Mouse (Mus musculus) WW6 (cell line): ENCODE measurements at regions not wholly inside any gene's neighbourhood (a gene's known extent, or its start where the extent isn't known, plus 50 kb on each side); places are given as distances from the start of the nearest gene placed in this dataset.

ENCODE experiments used
- DNase-seq: peaks from one replicate; pipeline ENCODE4 v3.0.0-alpha.2; 2013; ENCODE audit warnings: low read depth, low spot score

DNA sequence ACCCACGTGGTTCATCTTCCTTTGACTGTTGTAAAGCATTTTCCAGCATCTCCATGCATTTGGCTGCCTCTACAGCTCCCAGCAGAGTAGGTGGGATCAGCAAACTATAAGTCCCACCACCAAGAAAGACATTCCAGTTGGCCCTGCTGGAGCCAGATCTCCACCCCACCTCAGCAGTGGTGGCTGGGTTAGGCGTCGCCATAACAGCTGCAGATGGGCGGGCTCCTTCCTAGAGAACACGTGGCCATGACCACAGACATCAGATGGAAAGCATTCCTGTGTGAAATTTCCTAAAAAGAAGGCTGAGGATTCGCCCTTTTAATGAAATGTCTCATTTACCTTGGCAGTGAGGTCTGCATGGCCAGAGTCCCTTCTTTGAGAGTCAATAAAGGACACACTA is 140.0 kb upstream of the Bmp4 start:
- no peak for DNase-seq

DNA sequence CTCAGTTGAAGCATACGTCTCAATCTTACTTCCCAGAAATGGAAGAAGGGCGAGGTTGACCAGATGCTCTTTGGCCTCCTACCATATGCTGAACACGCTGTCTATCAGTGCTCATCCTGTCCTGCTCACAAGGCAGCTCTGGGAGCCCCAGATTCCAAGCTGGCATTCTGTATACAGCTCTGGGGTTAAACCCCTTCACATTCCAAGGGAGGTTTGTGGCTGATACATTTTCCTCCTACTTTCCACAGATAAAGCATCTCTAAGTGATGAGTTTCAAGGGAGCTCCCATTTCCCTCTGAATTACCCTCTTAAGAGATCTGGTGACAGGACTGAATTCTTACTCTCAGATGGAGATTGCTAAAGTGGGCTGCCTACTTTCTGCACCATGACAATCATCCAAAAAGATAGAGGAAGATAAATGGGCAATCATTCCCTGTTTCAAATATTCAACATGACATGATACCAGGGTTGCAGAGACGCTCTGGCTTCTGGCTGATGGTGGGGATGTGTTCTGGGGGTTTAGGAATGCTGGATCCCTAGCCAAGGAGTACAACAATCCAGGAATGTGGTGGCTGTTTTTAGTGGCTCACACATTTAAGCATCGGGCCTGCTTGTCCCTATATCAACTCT is 138.7 kb upstream of the Bmp4 start:
- DNase-seq: no peak

DNA sequence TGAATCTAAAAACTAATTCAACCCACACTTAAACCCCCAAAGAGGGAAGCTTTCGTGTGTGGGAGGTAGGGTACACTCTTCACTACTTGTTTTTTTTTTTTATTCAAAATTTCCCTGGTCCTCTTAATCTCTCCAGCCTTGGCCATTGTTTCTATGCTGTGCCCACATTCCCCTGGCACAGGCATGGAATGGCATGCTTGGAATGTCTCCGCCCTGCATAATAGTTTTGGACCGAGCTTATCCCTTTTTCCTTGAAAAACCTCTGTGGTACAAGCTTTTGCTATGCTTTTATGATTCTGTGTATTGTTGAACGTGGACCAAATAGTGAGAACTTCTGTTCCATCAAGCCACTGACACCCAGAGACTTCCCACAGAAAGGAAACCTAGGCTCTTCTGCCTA is 126.8 kb upstream of the Bmp4 start:
- DNase-seq: no peak

DNA sequence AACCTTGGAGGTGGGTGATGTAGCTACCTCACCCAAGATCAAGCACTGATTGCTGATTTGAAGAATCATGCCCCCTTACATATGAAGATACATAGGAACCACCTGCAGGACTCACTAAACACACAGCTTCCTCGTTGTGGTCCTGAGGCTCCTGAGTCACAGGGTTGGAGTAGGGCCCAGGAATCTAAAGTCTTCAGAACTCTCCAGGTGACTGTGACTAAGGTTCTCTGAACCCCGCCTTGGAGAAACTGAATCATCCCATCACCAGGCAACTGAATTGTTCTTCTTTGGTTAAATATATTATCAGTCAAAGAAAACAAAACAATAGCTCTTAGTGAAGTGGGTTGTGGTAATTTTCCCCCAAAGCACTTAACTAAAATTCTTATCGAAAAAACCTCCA is 125.8 kb upstream of the Bmp4 start:
- no peak for DNase-seq

DNA sequence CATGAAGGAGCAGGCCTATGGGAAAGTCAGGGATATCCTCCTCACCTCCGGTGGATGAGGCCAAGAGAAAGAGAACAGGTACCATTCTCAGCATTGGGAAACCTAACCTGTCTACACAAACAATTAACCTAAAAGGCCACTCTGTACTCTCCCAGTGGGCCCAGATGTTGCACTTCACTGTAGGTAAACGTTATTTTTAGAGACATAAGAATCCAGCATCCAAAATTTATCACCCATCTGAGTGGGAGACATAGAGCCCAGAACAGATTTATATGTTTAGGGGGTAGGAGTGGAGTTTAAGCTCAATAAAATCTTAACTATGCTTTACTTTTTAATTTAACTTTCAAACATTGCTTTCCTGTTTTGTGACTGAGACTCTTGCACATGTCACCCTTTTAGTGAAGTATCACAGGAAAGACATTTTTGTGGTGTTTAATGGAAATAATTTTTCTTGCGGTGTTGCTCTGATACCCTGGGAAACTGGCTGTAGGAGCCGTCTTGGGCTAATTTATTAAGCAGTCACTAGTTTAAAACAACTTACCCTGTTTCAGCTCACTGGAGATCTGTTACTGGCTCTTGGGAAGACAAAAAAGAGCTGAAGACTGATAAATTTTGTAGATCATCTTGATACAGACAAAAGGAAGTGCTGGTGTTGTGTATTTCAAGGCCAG is 123.9 kb upstream of the Bmp4 start:
- no peak for DNase-seq

DNA sequence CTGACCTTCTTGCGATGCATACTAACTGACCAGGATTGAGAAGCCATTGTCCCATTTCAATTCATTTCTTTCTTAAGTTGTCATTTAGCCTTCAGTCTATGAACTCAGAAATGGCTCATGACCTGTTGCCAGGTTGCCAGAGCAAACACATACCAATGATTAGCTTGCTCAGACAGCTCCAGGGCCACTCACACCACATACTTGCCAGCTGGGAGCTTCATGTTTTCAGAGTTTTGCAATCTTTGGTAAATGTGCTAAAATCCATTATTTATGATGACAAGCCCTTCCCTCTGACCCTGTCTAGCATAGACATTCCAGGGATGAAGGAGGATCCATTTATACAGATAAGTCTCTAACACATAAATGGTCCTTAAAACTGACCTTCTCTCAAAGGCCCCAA is 121.6 kb upstream of the Bmp4 start:
- no peak for DNase-seq

DNA sequence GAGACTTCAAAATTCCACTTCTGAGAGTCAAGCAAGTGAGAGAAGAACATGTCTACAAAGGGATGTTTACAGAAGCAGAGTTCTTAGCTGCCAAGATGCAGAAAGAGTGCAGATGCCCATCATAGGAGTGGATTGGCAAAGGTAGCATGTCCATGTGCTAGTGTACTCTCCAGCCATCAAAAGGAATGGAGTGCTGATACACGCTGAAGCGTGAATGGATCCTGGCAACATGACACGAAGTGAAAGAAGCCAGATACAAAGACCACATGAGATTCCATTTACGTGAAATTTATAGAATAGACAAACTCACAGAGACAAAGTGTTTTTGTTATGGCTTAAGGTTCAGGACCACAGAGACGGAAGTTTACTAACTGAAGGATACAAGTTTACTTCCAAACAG is 118.4 kb upstream of the Bmp4 start:
- no peak for DNase-seq

DNA sequence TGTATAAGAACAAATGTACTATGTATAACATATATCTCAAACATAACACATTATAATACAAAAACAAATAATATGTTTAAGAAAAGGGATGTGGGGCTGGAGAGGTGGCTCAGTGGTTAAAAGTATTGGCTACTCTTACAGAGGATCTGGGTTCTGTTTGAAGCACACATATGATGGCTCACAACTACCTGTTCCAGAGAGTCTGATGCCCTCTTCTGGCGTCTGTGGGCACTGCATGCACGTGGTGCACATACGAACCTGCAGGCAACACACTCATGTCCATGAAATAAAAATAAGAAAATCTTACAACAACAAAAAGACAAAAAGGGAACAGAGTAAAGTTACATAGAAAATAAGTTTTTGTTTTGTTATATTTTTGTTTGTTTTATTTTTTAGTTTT is 114.8 kb upstream of the Bmp4 start:
- peak; percentile 14 for DNase-seq

DNA sequence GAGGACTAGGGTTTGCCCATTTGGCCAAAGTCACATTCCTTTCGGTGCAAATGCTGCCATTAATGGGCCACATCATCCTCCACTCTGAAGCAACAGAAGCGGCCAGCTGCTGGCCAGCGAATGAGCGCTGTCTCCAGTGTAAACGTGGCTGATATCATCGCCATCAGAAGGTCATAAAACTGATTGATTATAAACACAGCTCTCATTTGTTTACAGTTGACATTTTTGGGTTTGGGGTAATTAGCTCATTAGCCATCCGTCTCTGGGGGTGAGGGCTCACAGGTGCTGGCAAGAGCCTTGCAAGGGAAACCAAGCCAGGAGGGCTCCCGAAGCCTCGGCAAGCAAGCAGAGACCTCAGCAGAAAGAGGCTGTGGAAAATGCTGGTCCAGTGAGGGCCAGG is 101.1 kb upstream of the Bmp4 start:
- DNase-seq: no peak

DNA sequence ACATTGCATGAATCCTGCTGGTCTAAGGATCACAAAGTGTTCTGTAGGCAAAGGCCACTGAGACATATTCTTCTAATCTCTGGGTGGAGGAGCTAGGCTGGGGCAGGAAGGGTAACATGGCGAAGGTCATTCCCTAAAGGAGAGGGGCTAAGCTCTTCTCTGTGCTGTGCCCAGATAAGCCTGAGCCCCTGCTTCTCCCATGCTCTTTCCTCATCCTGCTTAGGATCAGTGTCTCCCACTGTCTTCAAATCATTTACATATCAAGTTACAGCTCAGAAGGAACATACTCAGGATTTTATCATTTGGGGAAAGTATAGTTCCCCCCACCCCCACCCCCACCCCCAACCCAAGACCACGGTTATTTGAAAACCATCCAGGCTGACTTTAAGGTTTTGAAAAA is 100.7 kb upstream of the Bmp4 start:
- DNase-seq: no peak

DNA sequence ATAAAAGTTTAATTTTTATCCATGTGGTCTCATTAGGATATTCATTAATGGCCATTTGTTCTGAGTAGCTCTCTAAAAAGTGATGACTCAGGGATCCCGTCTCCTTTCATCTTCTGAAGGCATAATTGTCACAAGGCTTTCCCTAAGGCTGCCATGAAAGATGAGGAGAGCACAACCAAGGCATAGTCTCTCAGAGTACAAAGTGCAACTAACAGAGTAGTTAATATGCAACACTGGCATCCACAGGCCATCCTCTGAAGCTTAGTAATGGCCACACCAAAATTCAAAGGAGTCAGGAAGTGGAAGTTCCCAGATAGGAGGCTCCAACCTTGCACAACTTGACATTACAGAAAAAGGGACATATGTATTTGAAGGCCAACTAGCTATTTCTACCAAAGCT is 97.1 kb upstream of the Bmp4 start:
- no peak for DNase-seq

DNA sequence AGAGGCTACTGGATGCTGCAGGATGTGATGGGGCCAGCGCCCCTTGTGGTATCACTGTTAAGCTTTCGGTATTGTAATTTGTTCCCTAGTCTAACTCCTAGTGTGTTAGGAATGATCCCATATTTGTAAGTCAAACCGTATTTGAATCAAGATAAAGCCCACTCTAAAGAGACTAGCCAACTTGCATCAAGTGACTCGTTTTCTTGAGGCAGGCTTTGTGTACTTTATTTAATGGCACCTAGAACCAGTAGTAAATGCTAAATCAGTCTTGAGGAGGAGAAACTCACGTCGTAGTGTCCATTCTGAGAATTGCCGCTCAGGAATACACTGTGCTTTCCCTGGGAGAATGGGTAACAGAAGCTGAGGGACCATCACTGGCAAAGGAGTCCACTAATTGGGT is 89.9 kb upstream of the Bmp4 start:
- no peak for DNase-seq

DNA sequence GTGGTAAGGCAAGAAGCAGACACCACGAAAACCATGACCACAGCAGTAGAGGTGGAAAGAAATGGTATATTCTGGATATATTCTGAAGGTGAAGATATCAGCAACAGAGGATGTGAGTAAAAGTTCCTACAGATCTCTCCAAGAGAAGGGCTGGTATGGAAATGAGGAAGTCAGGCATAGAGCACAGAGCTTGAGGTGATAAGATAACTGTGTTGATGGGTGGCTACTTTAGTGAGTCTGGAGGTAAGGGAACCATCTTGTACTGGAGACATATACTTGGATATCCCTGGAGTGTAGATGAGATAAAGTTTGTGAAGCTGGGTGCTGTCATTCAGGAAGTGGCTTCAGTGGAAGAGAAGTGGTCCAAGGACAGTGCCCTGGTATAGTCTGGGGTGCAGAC is 85.5 kb upstream of the Bmp4 start:
- DNase-seq: no peak

DNA sequence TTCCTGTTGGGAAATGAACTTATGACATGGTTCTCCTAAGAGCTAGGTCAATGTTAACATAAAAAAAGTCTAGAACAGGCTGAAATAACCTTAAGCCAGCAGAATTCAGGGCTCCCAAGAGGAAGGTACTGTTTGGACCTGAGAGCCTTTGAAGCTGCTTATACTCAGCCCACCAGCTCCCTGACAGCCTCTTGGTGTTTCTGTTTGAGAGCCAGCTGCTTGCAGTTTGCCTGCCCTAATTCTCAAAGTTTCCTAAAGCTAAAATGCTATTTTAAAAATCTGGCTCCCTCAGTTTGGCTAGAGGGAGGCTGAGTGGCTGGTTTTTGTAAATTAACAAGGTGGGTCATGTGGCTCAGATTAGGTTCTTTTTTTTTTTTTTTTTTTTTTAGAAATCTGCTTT is 72.5 kb upstream of the Bmp4 start:
- no peak for DNase-seq

DNA sequence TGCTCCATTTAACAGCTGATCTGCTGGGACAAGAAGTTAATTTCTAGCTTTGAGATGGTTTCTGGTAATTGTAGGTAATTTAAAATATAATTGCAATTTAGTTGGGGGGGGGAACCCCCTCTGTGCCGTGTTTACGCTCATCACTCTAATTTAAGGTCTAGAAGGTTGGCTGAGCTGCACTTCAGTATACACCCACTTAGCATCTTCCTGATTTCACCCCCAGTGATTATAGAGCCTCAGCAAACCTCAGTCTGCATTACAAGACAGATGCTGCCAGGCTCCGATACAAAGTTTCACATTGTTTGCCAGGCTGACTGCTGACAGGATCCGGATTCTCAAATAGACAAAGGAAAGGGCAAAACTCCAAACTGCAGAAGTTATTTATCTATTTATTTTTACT is 71.5 kb upstream of the Bmp4 start:
- no peak for DNase-seq

DNA sequence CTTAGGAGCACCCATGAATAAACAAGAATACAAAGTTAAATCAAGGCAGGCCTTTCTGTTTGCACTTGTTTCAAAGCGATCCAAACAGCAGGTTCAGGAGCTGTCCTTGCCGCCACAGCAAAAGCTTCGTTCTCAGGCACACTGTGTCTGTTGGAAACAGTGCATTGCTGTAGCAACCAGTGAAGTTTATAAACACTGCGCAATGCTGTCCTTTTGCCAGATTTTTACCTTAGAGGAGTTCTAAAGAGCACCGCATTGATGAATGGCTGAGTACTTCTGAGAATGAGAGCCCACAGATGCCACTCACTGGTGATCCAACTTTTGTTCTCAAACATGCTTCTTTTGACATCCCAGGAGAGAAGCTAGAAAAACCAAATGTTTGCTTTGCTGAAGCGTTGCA is 64.0 kb upstream of the Bmp4 start:
- no peak for DNase-seq

DNA sequence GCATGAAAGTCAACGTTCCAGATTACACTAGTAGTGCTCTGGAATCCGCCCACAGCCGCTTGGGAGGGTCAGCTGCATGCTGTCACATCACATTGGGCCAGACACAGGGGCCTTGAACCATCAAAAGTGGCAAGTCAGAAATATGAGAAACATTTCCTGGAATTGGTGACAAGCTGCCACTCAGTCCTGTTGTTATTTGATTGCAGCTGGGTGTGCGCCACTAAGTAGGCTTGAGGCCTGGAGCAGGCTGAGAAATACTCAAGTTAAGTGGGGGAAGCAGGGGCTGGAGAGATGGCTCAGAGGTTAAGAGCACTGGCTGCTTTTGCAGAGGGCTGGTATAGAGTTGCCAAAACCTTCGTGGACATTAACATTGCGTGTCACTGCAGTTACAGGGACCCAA is 51.2 kb upstream of the Bmp4 start:
- no peak for DNase-seq
